Mouse (Mus musculus) common myeloid progenitor, adult 5-6 weeks (primary cell): ENCODE measurements around the gene Tyw1. TPM values are rescaled to one million over a fixed set of nuclear protein-coding genes. Genes with fewer than 3 reads are reported as not detected.

Experiments used
- ATAC-seq: replicated peaks from 2 replicates; pipeline ENCODE4 v1.8.0; 2016; ENCODE audit warnings: low read depth, mild to moderate bottlenecking, moderate TSS enrichment, inconsistent platforms; ENCODE audit not compliant: poor library complexity, severe bottlenecking
- total RNA-seq: library from RNA; stranded (forward); fragments of 200-1000, 187-1606 nt; gene quantifications from 2 replicates; pipeline ENCODE4 v1.2.3, GENCODE M21; 2017

Gene Tyw1
- total RNA-seq, 1 experiment from 2014 or later = 43.0 TPM

- ATAC-seq = no peak
Measured at GRCm38 (mm10) chr5:130307921-130308320, 52.5 kb downstream of the Tyw1 start.

- ATAC-seq = no peak
Measured at GRCm38 (mm10) chr5:130310077-130310476, 54.7 kb downstream of the Tyw1 start.

- ATAC-seq = no peak
Measured at GRCm38 (mm10) chr5:130310827-130311226, 55.4 kb downstream of the Tyw1 start.

- no peak for ATAC-seq
Measured at GRCm38 (mm10) chr5:130313488-130313887, 58.1 kb downstream of the Tyw1 start.

- ATAC-seq = no peak
Measured at GRCm38 (mm10) chr5:130314926-130315325, 59.5 kb downstream of the Tyw1 start.

- ATAC-seq = no peak
Measured at GRCm38 (mm10) chr5:130316321-130316720, 60.9 kb downstream of the Tyw1 start.

- ATAC-seq = no peak
Measured at GRCm38 (mm10) chr5:130319783-130320182, 64.4 kb downstream of the Tyw1 start.

- ATAC-seq = peak; percentile 97
Measured at GRCm38 (mm10) chr5:130320485-130320884, 65.1 kb downstream of the Tyw1 start.

GRCm38 (mm10) chr5:130325486-130325885 lies 70.1 kb downstream of the Tyw1 start:
- ATAC-seq = no peak

- ATAC-seq = no peak
Measured at GRCm38 (mm10) chr5:130327615-130328263, 72.3 kb downstream of the Tyw1 start.

- ATAC-seq = no peak
Measured at GRCm38 (mm10) chr5:130328366-130328765, 72.9 kb downstream of the Tyw1 start.

- peak; percentile 79 for ATAC-seq
Measured at GRCm38 (mm10) chr5:130329889-130330288, 74.5 kb downstream of the Tyw1 start.

GRCm38 (mm10) chr5:130330801-130331200 lies 75.4 kb downstream of the Tyw1 start:
- ATAC-seq = no peak

GRCm38 (mm10) chr5:130331206-130331605 lies 75.8 kb downstream of the Tyw1 start:
- no peak for ATAC-seq

- no peak for ATAC-seq
Measured at GRCm38 (mm10) chr5:130333566-130333965, 78.1 kb downstream of the Tyw1 start.

- ATAC-seq = no peak
Measured at GRCm38 (mm10) chr5:130333971-130334370, 78.6 kb downstream of the Tyw1 start.

- no peak for ATAC-seq
Measured at GRCm38 (mm10) chr5:130335462-130335861, 80.0 kb downstream of the Tyw1 start.

- no peak for ATAC-seq
Measured at GRCm38 (mm10) chr5:130340656-130341055, 85.2 kb downstream of the Tyw1 start.

- no peak for ATAC-seq
Measured at GRCm38 (mm10) chr5:130344999-130345398, 89.6 kb downstream of the Tyw1 start.

GRCm38 (mm10) chr5:130345871-130346270 lies 90.5 kb downstream of the Tyw1 start:
- ATAC-seq = no peak

GRCm38 (mm10) chr5:130355223-130355622 lies 99.8 kb downstream of the Tyw1 start:
- no peak for ATAC-seq

- ATAC-seq = no peak
Measured at GRCm38 (mm10) chr5:130363111-130363510, 107.7 kb downstream of the Tyw1 start.
